Mouse (Mus musculus) gastrocnemius, postnatal 25 days (tissue): ENCODE results near the gene Rps28. TPM values are rescaled to one million over a fixed set of nuclear protein-coding genes. Genes with fewer than 3 reads are reported as not detected.

Experiments
- DNase-seq: peaks from one replicate; pipeline ENCODE4 v3.0.0; 2022
- total RNA-seq, 2 experiments: library from RNA; stranded (reverse); gene quantifications; 1 replicate in 1 of 2; 2 replicates in 1 of 2; pipeline ENCODE4 v1.2.3; 2021

Rps28 gene
- total RNA-seq, 2 experiments from 2014 or later = 538 to 612 TPM

DNA sequence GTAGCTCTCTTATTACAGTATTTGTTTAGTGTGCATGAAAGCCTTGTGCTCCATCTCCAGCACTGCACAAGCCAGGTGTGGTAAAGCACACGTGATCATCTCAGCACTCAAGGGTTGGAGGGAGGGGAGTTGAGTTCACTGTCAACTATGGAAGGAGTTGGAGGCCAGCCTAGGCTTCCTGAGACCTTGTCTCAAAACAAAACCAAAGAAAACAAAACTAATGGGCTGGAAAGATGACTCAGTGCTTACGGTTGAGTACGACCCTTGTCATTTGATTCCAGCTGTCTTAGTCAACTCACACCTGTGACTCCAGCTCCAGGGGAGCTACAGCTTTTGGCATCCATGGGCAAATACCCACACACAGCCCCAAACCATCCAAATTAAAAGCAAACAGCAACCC, 11.9 kb downstream of the Rps28 start:
- no peak for DNase-seq

DNA sequence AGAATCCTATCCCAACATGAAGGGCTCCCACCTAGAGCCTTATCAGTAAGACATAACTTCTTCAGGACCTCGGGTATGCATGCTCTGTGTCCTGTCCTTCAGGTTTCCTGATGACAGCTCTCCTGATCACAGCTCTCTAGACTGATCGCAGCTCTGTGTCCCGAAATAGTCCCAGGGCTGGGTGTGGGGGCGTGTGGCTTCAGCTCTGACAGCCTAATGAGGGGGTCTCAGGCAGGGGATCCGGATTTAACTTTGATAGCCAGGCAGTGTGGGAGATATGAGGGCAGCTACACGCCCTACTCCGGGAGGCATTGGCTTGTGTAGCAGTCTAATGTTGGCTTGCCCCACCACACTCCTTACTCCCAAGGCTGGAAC, 13.2 kb downstream of the Rps28 start:
- DNase-seq = no peak

DNA sequence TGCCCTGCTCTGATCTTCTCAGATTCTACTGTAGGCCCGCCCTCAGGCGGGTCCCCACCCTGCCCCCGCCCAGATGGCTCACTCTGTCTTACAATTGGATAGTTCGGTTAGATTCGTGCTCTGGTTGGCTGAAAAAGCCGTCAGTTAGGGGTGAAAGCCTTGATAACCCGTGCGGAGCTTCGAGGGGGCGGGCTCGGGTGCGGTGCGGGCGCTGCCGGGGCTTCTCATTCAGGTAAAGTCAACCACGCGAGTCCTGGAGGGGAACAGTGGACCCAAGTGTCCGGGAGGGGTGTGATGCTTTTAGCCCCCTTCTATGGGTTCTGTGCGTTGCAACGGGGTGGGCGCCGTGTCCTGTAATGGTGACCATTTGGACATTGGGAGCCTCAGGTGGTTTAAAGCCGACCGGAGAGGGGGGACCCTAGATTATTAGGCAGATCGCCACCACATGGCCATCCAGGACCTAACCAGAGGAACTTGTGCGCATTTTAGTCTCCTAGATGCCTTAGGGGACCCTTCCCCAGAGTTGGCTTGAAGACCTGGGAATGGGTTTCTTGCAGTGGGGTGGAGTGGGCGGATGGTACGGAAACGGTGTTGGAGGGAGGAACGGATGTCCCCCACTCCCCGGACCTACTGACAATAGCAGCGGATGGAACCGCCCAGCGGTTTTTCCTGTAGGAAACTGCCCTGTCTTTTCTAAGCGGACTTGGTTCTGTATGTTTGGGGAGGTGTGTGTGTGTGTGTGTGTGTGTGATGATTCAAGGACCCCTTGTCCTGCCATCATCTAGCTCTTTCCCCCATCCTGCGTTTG, 13.8 kb downstream of the Rps28 start, which contains the start of gene Kank3:
Kank3 (plus strand) TSS at position 186 of the 808 bp plus-strand sequence.
- peak; percentile 92 for DNase-seq

DNA sequence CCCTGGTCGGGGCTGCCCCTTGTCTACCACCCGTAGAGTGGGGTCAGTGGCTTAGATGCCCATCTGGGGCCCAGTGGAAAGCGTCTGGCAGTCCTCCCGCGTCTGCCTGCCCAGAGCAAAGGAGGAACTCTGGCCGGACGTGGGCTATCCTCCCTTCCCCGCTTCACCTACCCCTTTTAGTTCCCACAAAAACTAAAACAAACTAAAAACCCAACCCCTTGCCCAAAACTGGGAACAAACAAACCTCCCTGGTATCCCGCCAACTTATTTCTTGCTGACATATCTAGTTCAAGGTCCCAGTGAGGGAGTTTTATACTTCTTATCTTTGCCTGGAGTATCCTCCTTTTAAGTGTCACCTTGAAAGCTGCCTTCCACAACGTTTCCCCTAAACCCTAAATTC, 16.2 kb downstream of the Rps28 start:
- DNase-seq = no peak

DNA sequence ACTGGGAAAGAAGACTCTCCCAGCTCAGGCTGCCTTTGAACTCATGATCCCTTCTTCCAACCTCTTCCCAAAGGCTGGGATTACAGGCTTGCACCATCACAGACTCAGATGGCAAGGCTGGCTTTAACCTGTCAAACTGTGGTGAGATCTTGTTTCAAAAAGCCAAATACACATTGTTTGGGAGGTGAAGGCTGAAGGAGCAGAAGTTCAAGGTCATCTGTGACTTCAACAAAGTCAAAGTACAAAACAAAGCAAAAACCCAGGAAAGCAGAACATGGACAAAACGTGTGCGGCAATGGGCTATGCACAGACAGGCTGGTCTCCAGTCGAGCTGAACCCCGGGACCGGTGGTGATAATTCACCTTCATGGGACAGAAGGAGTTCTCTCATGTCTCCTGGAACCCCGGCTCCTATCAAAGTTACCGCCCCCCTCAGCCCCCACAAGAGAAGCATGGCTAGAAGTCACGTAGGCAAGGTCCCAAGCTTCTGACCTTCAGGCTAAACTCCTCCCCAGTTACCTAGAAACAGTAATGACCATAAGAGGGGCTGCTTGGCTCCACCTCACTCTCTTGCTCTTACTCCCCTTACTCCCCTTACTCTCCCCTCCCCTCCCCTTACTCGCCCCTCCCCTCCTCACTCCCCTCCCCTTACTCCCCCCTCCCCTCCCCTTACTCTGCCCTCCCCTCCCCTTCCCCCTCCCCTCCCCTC, 17.0 kb downstream of the Rps28 start:
- no peak for DNase-seq

DNA sequence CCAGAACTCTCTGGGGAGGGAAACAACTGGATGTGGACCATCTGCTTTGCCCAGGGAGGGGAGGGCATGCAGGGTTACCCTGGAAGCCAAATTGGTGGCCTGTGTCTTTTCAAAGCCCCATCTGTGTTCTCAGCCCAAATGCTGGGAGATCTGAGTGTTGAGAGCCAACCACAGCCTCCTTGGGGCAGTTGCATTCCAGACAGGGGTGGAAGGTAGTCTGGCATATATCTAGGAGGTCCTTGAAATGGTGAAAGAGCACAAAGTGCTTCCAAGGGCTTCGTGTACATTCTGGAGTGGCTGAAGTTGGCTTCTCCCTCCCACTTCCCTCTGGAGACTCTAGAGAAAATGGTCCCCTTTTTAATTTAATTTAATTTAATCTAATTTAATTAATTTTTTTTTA, 19.6 kb downstream of the Rps28 start:
- DNase-seq = no peak

DNA sequence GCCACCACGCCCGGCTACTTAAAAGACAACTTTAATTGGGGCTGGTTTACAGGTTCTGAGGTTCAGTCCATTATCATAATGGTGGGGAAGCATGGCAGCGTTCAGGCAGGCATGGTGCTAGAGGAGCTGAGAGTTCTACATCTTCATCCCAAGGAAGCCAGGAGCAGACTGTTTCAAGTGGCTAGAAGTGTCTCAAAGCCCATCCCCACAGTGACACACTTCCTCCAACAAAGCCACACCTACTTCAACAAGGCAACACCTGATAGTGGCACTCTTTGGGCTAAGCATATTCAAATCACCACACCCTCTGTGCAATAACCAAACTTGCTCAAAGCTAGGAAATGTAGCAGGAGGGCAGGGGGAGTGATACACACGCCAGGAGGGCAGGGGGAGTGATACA, 20.2 kb downstream of the Rps28 start:
- no peak for DNase-seq

DNA sequence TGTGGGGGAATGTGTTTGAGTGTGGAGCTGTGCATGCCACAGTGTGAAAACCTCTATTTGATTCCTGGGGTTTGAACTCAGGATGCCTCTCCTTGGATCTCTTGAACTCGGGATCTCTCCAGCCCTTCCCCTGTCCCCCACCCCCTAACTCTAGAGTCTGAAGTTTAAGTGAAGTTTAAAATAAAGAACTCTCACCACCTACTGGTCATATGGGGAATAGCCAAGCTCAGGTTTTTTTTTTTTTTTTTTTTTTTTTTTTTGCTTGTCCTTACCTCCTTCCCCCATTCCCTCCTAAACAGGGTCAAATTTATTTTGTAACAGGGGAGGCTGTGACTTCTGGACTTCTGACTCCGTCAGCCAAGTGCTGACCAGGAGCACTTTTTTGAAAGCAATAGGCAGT, 22.1 kb downstream of the Rps28 start:
- no peak for DNase-seq

DNA sequence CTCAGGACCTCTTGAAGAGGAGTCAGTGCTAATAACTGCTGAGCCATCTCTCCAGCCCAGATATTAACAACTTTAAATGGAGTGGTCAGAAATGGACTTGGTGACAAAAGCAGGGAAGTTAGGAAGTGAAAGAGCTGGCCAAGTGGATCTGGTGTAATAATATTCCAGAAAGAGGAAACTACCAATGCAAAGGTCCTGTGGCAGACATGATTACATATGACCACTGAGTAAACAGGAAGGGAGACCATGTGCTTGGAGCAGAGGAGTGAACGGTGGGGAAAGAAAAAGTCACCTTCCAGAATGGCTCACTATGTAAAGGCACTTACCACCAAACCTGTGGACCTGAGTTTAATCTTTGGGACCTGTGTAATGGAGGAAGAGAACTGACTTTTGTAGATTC, 25.1 kb downstream of the Rps28 start:
- no peak for DNase-seq

DNA sequence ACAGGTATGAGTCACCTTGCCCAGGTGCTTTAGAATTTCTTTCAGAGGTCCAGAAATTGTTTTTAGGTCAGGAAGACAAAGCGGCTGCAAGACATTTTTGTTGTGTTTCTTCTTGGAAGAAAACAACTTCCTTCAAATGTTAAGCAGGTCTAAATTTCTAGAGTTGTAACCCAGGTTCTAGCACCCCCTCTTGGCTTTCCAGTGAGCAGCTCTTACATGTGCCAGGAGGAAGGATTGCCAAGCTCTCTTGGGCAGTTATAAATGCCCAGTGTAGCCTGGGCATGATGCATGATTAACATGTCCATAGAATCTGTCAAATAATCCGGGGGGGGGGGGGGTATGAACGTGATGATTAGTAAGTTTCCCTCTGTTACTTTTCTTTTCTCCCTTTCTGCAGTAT, 26.1 kb downstream of the Rps28 start:
- no peak for DNase-seq

DNA sequence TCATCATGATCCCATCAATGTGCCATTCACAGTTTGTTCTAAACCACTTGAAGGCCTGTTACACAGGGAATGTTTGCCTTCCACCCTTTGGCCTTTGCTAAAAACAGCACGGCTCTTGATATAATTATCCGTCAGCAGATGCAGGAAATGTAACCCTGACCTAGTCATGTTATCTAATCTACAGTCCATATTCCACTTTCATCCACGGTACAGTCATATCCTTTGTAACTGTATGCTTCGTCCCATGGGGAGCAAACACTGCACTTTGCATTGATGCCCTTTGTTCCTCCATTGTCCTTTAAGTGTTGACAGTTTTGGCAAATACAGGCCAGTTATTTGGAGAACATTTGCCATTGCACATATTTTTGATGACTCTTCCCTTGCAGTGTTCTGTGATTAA, 35.6 kb downstream of the Rps28 start:
- DNase-seq = peak; percentile 20

DNA sequence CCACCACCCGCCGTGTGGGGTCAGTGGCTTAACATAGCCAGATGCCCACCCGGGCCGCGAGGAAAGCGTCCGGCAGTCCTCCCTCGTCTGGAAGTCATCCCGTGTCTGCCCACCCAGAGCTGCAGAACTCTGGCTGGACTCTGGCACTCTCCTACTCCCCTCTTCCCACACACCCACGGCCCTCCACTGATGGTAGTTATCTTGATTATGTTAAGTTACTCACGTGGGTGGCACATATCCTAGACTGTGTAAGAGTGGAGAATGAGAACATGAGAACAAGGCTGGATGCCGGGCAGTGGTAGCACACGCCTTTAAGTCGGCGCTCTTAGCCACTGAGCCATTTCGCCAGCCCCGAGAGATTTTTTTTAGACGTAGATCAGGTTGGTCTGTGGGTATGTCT, 38.0 kb downstream of the Rps28 start:
- DNase-seq = no peak

DNA sequence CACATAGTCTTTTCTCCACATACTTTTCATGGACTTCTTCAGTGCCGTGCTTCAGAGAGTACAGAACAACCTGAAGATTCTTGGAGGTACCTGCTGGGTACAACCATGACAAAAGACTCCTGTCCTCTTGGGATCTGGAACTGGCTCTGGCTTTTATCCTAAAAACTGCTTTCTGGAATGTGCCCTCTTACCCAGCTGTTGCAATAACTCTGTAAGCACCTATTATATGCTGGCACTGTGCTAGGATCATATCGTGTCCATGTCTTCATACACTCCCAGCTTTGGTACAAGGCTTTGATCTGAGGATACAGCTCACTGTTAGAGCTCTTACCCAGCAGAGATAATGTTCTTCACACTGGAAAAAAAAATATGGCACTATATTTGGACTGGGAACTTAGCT, 39.4 kb downstream of the Rps28 start:
- DNase-seq = no peak

DNA sequence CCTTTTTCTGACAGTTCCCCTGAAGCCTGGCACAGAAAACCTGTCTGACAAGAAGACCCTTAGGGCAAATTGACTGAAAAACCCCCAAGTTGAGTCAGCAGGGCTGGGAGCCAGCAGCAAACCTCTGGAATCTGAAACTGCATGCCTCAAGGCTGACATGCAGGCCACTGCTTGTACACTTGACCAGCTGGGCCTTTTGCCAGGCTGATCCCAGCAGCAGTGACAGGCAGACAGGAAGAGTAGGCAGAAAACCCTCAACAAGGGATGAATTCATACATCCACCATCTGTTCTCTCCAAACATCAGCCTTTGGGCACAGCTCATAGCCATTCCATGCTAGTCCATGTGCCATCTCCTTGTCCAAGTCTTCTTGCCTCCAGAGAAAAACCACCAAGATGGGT, 41.0 kb downstream of the Rps28 start:
- DNase-seq = peak; percentile 78

DNA sequence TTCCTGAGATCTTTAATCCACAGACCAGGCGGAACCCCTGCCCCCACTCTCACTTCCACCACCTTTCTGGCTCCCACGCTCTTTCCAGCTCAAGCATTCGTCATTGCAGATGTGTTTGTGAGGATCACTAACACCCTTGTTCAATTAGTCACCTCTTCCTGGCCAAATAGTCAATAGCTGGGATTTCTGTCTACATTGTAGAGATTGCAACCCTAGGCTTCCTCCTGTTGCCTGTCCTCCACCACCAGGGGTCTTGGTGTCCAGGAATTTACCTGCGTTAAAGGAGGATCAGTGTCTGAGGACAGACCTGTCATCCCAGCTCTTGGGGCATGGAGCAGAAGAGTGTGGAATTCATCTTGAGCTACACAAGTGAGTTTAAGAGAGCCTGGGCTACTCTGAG, 42.3 kb downstream of the Rps28 start:
- no peak for DNase-seq

DNA sequence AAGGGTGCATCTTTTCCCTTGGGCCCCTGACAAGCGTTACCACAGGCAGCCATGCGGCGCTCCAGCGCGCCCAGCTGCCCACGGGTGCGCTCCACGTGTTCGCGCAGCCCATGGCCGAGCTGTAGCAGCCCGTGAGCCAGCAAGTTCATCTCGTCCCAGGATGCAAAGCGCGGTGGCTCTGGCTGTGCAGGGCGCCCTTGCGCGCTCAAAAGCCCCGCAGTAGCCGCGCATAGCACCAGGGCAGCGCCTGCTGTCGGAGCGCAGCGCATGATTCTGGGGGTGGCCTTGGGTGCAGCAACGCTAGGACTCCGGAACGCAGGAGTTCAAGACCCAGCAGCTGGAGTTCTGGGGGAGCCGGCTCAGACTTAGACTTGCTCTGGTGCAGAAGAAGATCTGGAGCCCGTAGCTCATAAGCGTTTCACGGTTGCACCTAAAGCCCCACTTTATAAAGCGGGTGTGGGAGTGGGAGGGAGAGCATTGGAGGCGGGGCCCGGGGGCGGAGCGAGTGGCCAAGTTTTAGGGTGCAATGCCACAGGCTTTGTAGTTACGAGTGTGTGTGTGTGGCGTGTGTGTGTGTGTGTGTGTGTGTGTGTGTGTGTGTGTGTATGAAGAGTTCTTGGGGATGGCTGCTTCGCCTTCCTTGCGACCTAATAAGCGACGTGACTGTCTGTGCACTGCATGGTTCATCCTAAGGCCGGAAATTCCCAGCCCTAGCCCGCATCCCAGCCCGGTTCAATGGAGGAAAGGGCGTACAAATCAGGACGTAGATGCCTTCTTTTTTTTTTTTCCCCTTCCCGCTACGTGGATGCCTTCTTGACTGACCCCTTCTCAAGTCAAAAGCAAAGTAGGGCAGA, 43.0 kb downstream of the Rps28 start, which contains the start of gene Angptl4:
Angptl4 (minus strand) TSS at position 707 of the 854 bp plus-strand sequence.
- DNase-seq = peak; percentile 80

DNA sequence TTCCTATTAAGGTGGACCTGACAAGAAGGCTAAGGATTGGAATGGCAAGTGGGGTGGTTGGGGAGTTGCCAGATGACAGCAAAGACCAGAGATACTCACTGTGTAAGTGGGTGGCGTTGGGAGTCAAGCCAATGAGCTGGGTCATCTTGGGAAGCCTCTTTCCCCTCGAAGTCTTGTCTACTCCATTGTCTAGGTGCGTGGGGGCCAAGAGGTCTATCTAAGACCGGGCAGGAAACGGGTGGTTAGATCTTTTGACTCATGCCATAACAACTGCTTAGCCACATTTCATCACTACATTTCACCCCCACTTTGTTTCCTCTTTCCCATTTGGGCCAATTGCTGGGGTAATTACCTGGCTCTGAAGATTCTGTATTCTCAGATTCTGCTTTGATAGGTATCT, 43.9 kb downstream of the Rps28 start:
- DNase-seq = no peak

DNA sequence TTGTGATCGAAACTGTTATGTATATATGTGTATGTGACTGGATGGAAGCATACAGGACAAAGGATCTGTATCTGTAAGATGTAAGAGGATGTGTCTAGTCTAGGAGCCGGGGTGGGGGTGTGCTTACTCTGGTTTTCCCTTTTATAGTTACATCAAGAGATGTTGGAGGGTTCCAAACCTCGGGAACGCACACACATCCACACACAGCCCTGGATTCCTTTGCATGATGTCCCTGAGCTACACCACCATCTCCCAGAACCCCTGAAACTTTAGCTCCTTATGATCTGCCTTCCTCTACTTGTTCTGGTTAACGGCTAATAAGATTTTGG, 44.4 kb downstream of the Rps28 start:
- no peak for DNase-seq

DNA sequence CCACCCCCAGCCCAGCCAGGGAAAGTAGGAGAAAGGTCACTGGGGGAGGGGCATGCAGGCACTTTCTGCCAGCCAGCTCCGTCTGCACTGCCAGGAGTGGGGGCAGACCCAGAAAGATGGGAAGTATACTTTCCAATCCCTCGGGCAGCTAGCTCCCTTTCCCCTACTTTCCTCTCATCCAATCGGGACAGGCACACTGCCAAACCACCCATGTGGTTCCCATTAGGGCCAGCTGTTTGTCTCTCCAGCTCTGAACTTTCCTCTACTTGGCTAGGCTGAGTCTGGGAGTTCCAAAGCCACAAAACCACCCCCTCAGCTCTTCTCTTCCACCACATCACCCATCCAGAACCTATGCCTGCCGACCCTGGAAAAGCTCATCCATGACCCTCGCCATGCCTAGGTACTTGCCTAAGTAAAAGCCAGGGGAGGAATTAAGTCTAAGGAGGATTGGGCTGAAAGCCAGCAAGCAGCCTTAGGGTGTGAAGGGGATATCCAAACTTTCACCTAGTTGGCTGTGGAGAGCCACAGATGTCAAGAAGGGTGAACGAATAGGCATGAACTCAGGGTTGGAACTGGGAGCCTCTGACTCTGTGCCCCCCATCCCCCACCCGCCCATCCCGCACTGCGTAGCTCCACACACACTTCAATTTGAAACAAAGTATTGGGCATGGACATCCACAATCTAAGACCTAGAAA, 44.9 kb downstream of the Rps28 start:
- DNase-seq = peak; percentile 93

DNA sequence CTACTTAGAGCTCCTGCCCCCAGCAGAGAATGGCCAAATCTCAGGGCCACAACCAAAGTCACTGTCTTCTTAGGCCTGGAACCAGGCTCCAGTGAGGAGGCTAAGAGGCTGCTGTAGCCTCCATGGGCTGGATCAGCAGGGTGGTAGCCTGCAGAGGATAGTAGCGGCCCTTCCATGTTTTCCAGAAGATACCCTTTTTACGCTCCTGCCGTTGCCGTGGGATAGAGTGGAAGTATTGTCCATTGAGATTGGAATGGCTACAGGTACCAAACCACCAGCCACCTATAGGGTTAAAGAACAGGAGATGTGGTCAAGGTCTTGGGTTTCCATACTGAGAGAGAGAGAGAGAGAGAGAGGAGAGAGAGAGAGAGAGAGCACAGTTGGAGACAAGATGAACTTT, 49.1 kb downstream of the Rps28 start:
- no peak for DNase-seq

DNA sequence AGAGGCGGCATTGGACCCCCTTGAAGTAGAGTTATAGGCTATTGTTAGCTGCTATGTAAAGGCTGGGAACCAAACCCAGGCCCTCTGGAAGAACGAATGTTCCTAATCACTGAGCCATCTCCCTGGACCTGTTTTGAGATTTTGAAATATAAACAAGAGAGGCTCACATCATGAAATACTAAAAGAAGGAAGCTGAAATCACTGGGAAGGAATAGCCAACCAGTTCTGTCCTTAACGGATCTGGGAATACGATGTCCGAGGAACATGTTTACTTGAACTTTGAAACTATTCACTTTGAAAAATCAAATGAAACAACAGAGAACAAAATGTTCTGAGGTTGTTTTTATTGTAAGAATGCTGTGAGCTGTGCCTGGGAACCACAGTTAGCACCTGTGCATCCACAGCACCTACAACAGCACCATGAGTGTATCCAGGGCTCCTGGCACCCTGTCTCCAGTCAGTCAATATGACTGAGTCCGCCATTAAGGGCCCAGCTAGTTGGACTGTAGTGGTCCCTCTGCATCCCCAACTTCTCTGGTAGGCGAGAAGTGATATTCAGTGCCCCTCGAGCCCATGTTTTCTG, 49.7 kb downstream of the Rps28 start:
- no peak for DNase-seq
